Mouse (Mus musculus) intestine, embryonic 16.5 days (tissue): ENCODE data around the gene Slc47a1. TPM values are rescaled to one million over a fixed set of nuclear protein-coding genes. Genes with fewer than 3 reads are reported as not detected.

ENCODE experiments used
- ATAC-seq: fragments of 200-750 bp; cut with Nextera tagmentation; 2 replicates; pipeline ENCODE4 v1.8.0; 2017; ENCODE audit warnings: moderate TSS enrichment, moderate library complexity
- H3K27ac ChIP-seq: fragments of 300-500 bp; sonication (generic); 2 replicates; pipeline ENCODE4 v1.5.1; 2014; ENCODE audit warnings: mild to moderate bottlenecking, low read length
- H3K27me3 ChIP-seq: fragments of 300-500 bp; sonication (generic); replicated peaks from 2 replicates; pipeline ENCODE4 v1.6.1; 2014; ENCODE audit warnings: low read length, control low read depth, mixed read lengths; ENCODE audit not compliant: control insufficient read depth, insufficient read depth
- H3K36me3 ChIP-seq: fragments of 300-500 bp; sonication (generic); 2 replicates; pipeline ENCODE4 v1.6.1; 2014; ENCODE audit warnings: low read length, control low read depth; ENCODE audit not compliant: control insufficient read depth, insufficient read depth
- H3K4me1 ChIP-seq: fragments of 300-500 bp; sonication (generic); 2 replicates; pipeline ENCODE4 v1.6.1; 2014; ENCODE audit warnings: low read length, control low read depth, mixed read lengths; ENCODE audit not compliant: control insufficient read depth, insufficient read depth
- H3K4me2 ChIP-seq: fragments of 300-500 bp; sonication (generic); 2 replicates; pipeline ENCODE4 v1.6.1; 2014; ENCODE audit warnings: low read depth, low read length, control low read depth
- H3K4me3 ChIP-seq: fragments of 300-500 bp; sonication (generic); 2 replicates; pipeline ENCODE4 v1.5.1; 2014; ENCODE audit warnings: mild to moderate bottlenecking, low read length
- H3K9ac ChIP-seq: fragments of 300-500 bp; sonication (generic); 2 replicates; pipeline ENCODE4 v1.6.1; 2014; ENCODE audit warnings: low read depth, low read length
- H3K9me3 ChIP-seq: fragments of 300-500 bp; sonication (generic); 2 replicates; pipeline ENCODE4 v1.6.1; 2016; ENCODE audit warnings: low read length, control low read depth; ENCODE audit not compliant: control insufficient read depth
- WGBS: fragments of 180-500 bp; shearing (Covaris S2); extraction: QIAGEN DNeasy Blood & Tissue Kit; methylation state at CpG from one replicate; pipeline ENCODE4 v1.1.7; 2014; 5-methylcytosine and 5-hydroxymethylcytosine counted together
- polyA plus RNA-seq: library from polyadenylated mRNA; unstranded; fragments of >200 nt; fragmentation: Nextera tagmentation; extraction: Ambion mirVana; gene quantifications from 2 replicates; pipeline ENCODE4 v1.2.1, GENCODE M21; 2015

The Slc47a1 gene
- polyA plus RNA-seq, 1 experiment from 2014 or later, result 12.5 TPM

GRCm38 (mm10) chr11:61341971-61342370 is 36.2 kb downstream of the Slc47a1 start:
- 21% methylated on average over 10 of the region's 10 CpGs for WGBS
- peak overlapping the region; percentile 82; the same call in 1 of the 2 replicates for H3K4me2 ChIP-seq
- peak overlapping the region; percentile 48 for H3K4me3 ChIP-seq
- H3K36me3 ChIP-seq, result no peaks in the 10 kb centered on the region
- H3K27ac ChIP-seq, result no peak overlapping the region
- no peak for ATAC-seq
- no peaks in the 10 kb centered on the region for H3K9me3 ChIP-seq
- H3K9ac ChIP-seq, result no peak overlapping the region
- peaks cover 22% of the 10 kb centered on the region for H3K27me3 ChIP-seq
- H3K4me1 ChIP-seq, result peaks cover 12% of the 10 kb centered on the region

- ATAC-seq, result no peak
- H3K27me3 ChIP-seq, result peaks cover 22% of the 10 kb centered on the region
- 82% methylated on average over 4 of the region's 4 CpGs for WGBS
Observed at GRCm38 (mm10) chr11:61341233-61341632, 36.9 kb downstream of the Slc47a1 start.

GRCm38 (mm10) chr11:61340374-61340773 is 37.8 kb downstream of the Slc47a1 start:
- Histone ChIP-seq H3K36me3 (no peaks in the 10 kb centered on the region), H3K4me3 (no peak overlapping the region), H3K4me1 (peaks cover 12% of the 10 kb centered on the region), H3K27ac (no peak overlapping the region), H3K27me3 (peaks cover 22% of the 10 kb centered on the region), H3K9me3 (no peaks in the 10 kb centered on the region), H3K4me2 (no peak overlapping the region), H3K9ac (no peak overlapping the region)
- ATAC-seq, result no peak
- 82% methylated on average over 4 of the region's 4 CpGs for WGBS

More at GRCm38 (mm10) chr11:61341233-61341632, 36.9 kb downstream of the Slc47a1 start:
- no peak overlapping the region for H3K27ac ChIP-seq
- H3K4me1 ChIP-seq, result peaks cover 12% of the 10 kb centered on the region
- H3K9ac ChIP-seq, result no peak overlapping the region
- H3K4me2 ChIP-seq, result no peak overlapping the region
- H3K4me3 ChIP-seq, result no peak overlapping the region
- no peaks in the 10 kb centered on the region for H3K36me3 ChIP-seq
- H3K9me3 ChIP-seq, result no peaks in the 10 kb centered on the region

GRCm38 (mm10) chr11:61337586-61337985 is 40.6 kb downstream of the Slc47a1 start:
- Histone ChIP-seq H3K36me3 (no peaks in the 10 kb centered on the region), H3K9ac (no peak overlapping the region), H3K27ac (no peak overlapping the region), H3K4me1 (peaks cover 8% of the 10 kb centered on the region), H3K4me3 (no peak overlapping the region), H3K27me3 (peaks cover 9% of the 10 kb centered on the region), H3K4me2 (no peak overlapping the region), H3K9me3 (no peaks in the 10 kb centered on the region)
- 66% methylated on average over 10 of the region's 10 CpGs for WGBS
- no peak for ATAC-seq

- no peaks in the 10 kb centered on the region for H3K27me3 ChIP-seq
- no peak overlapping the region for H3K9ac ChIP-seq
- no peak for ATAC-seq
- no peak overlapping the region for H3K4me3 ChIP-seq
- WGBS, result 72% methylated on average over 10 of the region's 10 CpGs
- no peaks in the 10 kb centered on the region for H3K36me3 ChIP-seq
- H3K9me3 ChIP-seq, result no peaks in the 10 kb centered on the region
- H3K4me1 ChIP-seq, result 0 out of 2 replicates have a peak, but pooled peaks cover 4% of the 10 kb centered on the region
- H3K27ac ChIP-seq, result no peak overlapping the region
- H3K4me2 ChIP-seq, result no peak overlapping the region
Observed at GRCm38 (mm10) chr11:61320904-61321687, 57.0 kb downstream of the Slc47a1 start.

- Histone ChIP-seq H3K36me3 (no peaks in the 10 kb centered on the region), H3K9ac (no peak overlapping the region), H3K27ac (no peak overlapping the region), H3K4me3 (no peak overlapping the region), H3K27me3 (no peaks in the 10 kb centered on the region), H3K4me2 (0 out of 2 replicates have a peak overlapping the region, but pooled peaks have one; percentile 12), H3K4me1 (0 out of 2 replicates have a peak, but pooled peaks cover 4% of the 10 kb centered on the region), H3K9me3 (no peaks in the 10 kb centered on the region)
- WGBS, result 56% methylated on average over 3 of the region's 3 CpGs
- peak; percentile 7; the same call in 1 of the 2 replicates for ATAC-seq
Observed at GRCm38 (mm10) chr11:61319923-61320567, 58.1 kb downstream of the Slc47a1 start.

- H3K36me3 ChIP-seq, result no peaks in the 10 kb centered on the region
- H3K4me1 ChIP-seq, result 0 out of 2 replicates have a peak, but pooled peaks cover 4% of the 10 kb centered on the region
- H3K4me2 ChIP-seq, result 0 out of 2 replicates have a peak overlapping the region, but pooled peaks have one; percentile 12
- ATAC-seq, result peak; percentile 64
- H3K4me3 ChIP-seq, result no peak overlapping the region
- H3K27ac ChIP-seq, result 0 out of 2 replicates have a peak overlapping the region, but pooled peaks have one; percentile 13
- no peak overlapping the region for H3K9ac ChIP-seq
- no peaks in the 10 kb centered on the region for H3K27me3 ChIP-seq
- WGBS, result 49% methylated on average over 12 of the region's 12 CpGs
- no peaks in the 10 kb centered on the region for H3K9me3 ChIP-seq
Observed at GRCm38 (mm10) chr11:61319233-61319922, 58.8 kb downstream of the Slc47a1 start.

GRCm38 (mm10) chr11:61316864-61317263 is 61.3 kb downstream of the Slc47a1 start:
- no peak overlapping the region for H3K4me2 ChIP-seq
- 37% methylated on average over 2 of the region's 2 CpGs for WGBS
- no peaks in the 10 kb centered on the region for H3K9me3 ChIP-seq
- 0 out of 2 replicates have a peak, but pooled peaks cover 4% of the 10 kb centered on the region for H3K4me1 ChIP-seq
- H3K27me3 ChIP-seq, result no peaks in the 10 kb centered on the region
- ATAC-seq, result no peak
- no peak overlapping the region for H3K27ac ChIP-seq
- no peak overlapping the region for H3K9ac ChIP-seq
- no peaks in the 10 kb centered on the region for H3K36me3 ChIP-seq
- H3K4me3 ChIP-seq, result no peak overlapping the region

GRCm38 (mm10) chr11:61310321-61310720 is 67.8 kb downstream of the Slc47a1 start:
- Histone ChIP-seq H3K4me3 (no peak overlapping the region), H3K36me3 (no peaks in the 10 kb centered on the region), H3K27ac (no peak overlapping the region), H3K4me1 (no peaks in the 10 kb centered on the region), H3K9me3 (peaks cover 5% of the 10 kb centered on the region; the same call in 1 of the 2 replicates), H3K4me2 (no peak overlapping the region), H3K9ac (no peak overlapping the region), H3K27me3 (no peaks in the 10 kb centered on the region)
- WGBS, result 55% methylated on average over 7 of the region's 7 CpGs
- ATAC-seq, result no peak
